Mouse (Mus musculus) G1E (cell line): ENCODE measurements around the gene Bloc1s4.

ENCODE experiments used
- CTCF ChIP-seq: IDR thresholded peaks from 2 replicates; pipeline ENCODE4 v1.5.1; 2012; ENCODE audit warnings: low read depth, low read length, inconsistent platforms, mixed read lengths
- GATA1 ChIP-seq: IDR thresholded peaks from 2 replicates; pipeline ENCODE4 v1.6.1; 2012; ENCODE audit warnings: borderline replicate concordance, low read length, inconsistent platforms, mixed read lengths
- GATA2 ChIP-seq: IDR thresholded peaks from 2 replicates; pipeline ENCODE4 v1.6.1; 2012; ENCODE audit warnings: low read depth, low read length, inconsistent platforms, borderline replicate concordance
- POLR2AphosphoS5 ChIP-seq: IDR thresholded peaks from 2 replicates; pipeline ENCODE4 v1.6.1; 2012; ENCODE audit warnings: low read depth, low read length, inconsistent platforms; ENCODE audit not compliant: insufficient replicate concordance
- TAL1 ChIP-seq: conservative IDR thresholded peaks from 2 replicates; pipeline ENCODE4 v1.6.1; 2012; ENCODE audit warnings: low read depth, low read length, inconsistent platforms, mixed read lengths

GRCm38 (mm10) chr5:36735106-36735505 lies 13.3 kb downstream of the Bloc1s4 start:
- no peak for TF ChIP-seq CTCF
- TF ChIP-seq POLR2AphosphoS5 = no peak
- TF ChIP-seq GATA1 = no peak
- TF ChIP-seq GATA2 = no peak
- no peak for TF ChIP-seq TAL1
